ENCODE assay signal across 25 mouse cellular contexts in genomic region chr9:58255704-58256685, GRCm38 (mm10). TPM values are rescaled to one million over a fixed set of nuclear protein-coding genes. Genes with fewer than 3 reads are reported as not detected.
DNase-seq lines count a peak whose midpoint lies in the region; ATAC-seq and TF ChIP-seq lines count a peak whose summit lies in the region.
"Had no signal": no experiment of that assay in that cellular context is flagged by ENCODE, and none has a peak within 500 bp of the region (broad histone marks: within the 10 kb centered on the region; RNA-seq: fewer than 3 reads in every experiment).

No protein-coding gene starts in this region.

- H3K9me3 ChIP-seq in liver, embryonic 12.5 days (replicated peaks) = no peaks in the 10 kb centered on the region
- H3K9me3 ChIP-seq in MEL (replicated peaks; ENCODE audit: insufficient read depth, low read length) = no peaks in the 10 kb centered on the region
- H3K9me3 ChIP-seq in forebrain, postnatal 0 days (ENCODE audit: low read length) = no peaks in the 10 kb centered on the region
- H3K9me3 ChIP-seq: embryonic facial prominence, embryonic 12.5 days; forebrain, embryonic 15.5 days; G1E; heart, embryonic 10.5 days; neural tube, embryonic 15.5 days had no signal

- 56% methylated on average over 10 of the region's 10 CpGs for WGBS in liver, embryonic 12.5 days (ENCODE audit: insufficient replicate concordance)
- WGBS in forebrain, postnatal 0 days = 91% methylated on average over 10 of the region's 10 CpGs

- TF ChIP-seq POLR2A in MEL (IDR thresholded peaks at IDR 0.05; ENCODE audit: control insufficient read depth in 1 of 2, insufficient read depth in 1 of 2, low read depth in 1 of 2, low read length in 2 of 2, poor library complexity in 1 of 2) = no peak

- ATAC-seq in liver, embryonic 12.5 days = no peak
- ATAC-seq in megakaryocyte, adult 5-6 weeks (ENCODE audit: poor library complexity, severe bottlenecking) = peak; percentile 72
- ATAC-seq in forebrain, postnatal 0 days = no peak
- ATAC-seq: forebrain, embryonic 15.5 days; inflammation-experienced regulatory T-cells, adult 6 months had no signal

- DNase-seq in liver (no peak), 416B (ENCODE audit: low read depth) (peak; percentile 86), MEL (ENCODE audit: low read depth, low spot score) (no peak)
- DNase-seq in layer of hippocampus, postnatal 14 days (ENCODE audit: low spot score in 2 of 2) = no peak
- DNase-seq in retina, postnatal 1 day = no peak
- no peak for DNase-seq in forebrain, postnatal 0 days
- DNase-seq: adrenal gland, postnatal 25 days; cerebellum, adult 8-10 months; kidney, adult 8-10 months; kidney, postnatal 14 days; left cerebral cortex, postnatal 4 days; midbrain, embryonic 14.5 days; right cerebral cortex, postnatal 14 days; thymus, postnatal 4 days had no signal

- no peaks in the 10 kb centered on the region for H3K79me2 ChIP-seq in MEL (ENCODE audit: control insufficient read depth, insufficient read depth, low read length, poor library complexity)

- no peak overlapping the region for H3K4me2 ChIP-seq in liver, embryonic 12.5 days
- H3K4me2 ChIP-seq in forebrain, postnatal 0 days (ENCODE audit: low read depth) = no peak overlapping the region
- H3K4me2 ChIP-seq: embryonic facial prominence, embryonic 12.5 days; forebrain, embryonic 15.5 days; neural tube, embryonic 15.5 days had no signal

- no peak overlapping the region for H3K4me3 ChIP-seq in liver, embryonic 12.5 days
- H3K4me3 ChIP-seq in MEL (ENCODE audit: control insufficient read depth in 1 of 2, insufficient read depth in 1 of 2, low read depth in 2 of 2, low read length in 2 of 2) = no peak overlapping the region
- no peak overlapping the region for H3K4me3 ChIP-seq in forebrain, postnatal 0 days (ENCODE audit: low read depth, low read length)
- H3K4me3 ChIP-seq: embryonic facial prominence, embryonic 12.5 days; forebrain, embryonic 15.5 days; heart, embryonic 10.5 days; layer of hippocampus, adult 2 months; myocyte; neural tube, embryonic 15.5 days had no signal

- no peak for TF ChIP-seq CTCF in MEL (IDR thresholded peaks at IDR 0.05 in 2 of 3, conservative IDR thresholded peaks at IDR 0.05 in 1 of 3; ENCODE audit: control insufficient read depth in 1 of 3, insufficient read depth in 1 of 3, low read depth in 2 of 3, low read length in 3 of 3, poor library complexity in 1 of 3, severe bottlenecking in 1 of 3)
- TF ChIP-seq CTCF in forebrain, postnatal 0 days (IDR thresholded peaks at IDR 0.05; ENCODE audit: low read depth) = no peak

- H3K9ac ChIP-seq in liver, embryonic 12.5 days = no peak overlapping the region
- no peak overlapping the region for H3K9ac ChIP-seq in MEL (ENCODE audit: control insufficient read depth, low read depth, low read length, poor library complexity, severe bottlenecking)
- no peak overlapping the region for H3K9ac ChIP-seq in forebrain, postnatal 0 days
- H3K9ac ChIP-seq: embryonic facial prominence, embryonic 12.5 days; forebrain, embryonic 15.5 days; neural tube, embryonic 15.5 days had no signal

- no peaks in the 10 kb centered on the region for H3K27me3 ChIP-seq in liver, embryonic 12.5 days (replicated peaks)
- H3K27me3 ChIP-seq in MEL (ENCODE audit: control insufficient read depth in 1 of 2, insufficient read depth in 2 of 2, low read length in 2 of 2) = no peaks in the 10 kb centered on the region
- H3K27me3 ChIP-seq in forebrain, postnatal 0 days (ENCODE audit: insufficient read depth, low read length) = no peaks in the 10 kb centered on the region
- H3K27me3 ChIP-seq: embryonic facial prominence, embryonic 12.5 days; forebrain, embryonic 15.5 days; neural tube, embryonic 15.5 days had no signal

- H3K27ac ChIP-seq in liver, embryonic 12.5 days = peak overlapping the region; percentile 9; the same call in 1 of the 2 replicates
- H3K27ac ChIP-seq in MEL (ENCODE audit: control insufficient read depth, low read depth, low read length) = no peak overlapping the region
- no peak overlapping the region for H3K27ac ChIP-seq in forebrain, postnatal 0 days (ENCODE audit: low read depth, low read length)
- H3K27ac ChIP-seq: embryonic facial prominence, embryonic 12.5 days; forebrain, embryonic 15.5 days; heart, embryonic 10.5 days; neural tube, embryonic 15.5 days had no signal

- peaks cover 31% of the 10 kb centered on the region for H3K4me1 ChIP-seq in liver, embryonic 12.5 days
- peaks cover 0 to 15% of the 10 kb centered on the region in 2 experiments; a peak in 3 of 4 replicates for H3K4me1 ChIP-seq in MEL (ENCODE audit: control insufficient read depth in 1 of 2, insufficient read depth in 2 of 2, low read length in 2 of 2)
- 0 out of 2 replicates have a peak, but pooled peaks cover 3% of the 10 kb centered on the region for H3K4me1 ChIP-seq in forebrain, postnatal 0 days (ENCODE audit: insufficient read depth)

- TF ChIP-seq EP300 in MEL (IDR thresholded peaks at IDR 0.05; ENCODE audit: low read depth in 1 of 2, low read length in 2 of 2) = no peak

- TF ChIP-seq RAD21 in MEL (IDR thresholded peaks at IDR 0.05; ENCODE audit: low read depth, low read length) = no peak

- peaks cover 9% of the 10 kb centered on the region; the same call in 1 of the 2 replicates for H3K36me3 ChIP-seq in liver, embryonic 12.5 days
- peaks cover 0 to 9% of the 10 kb centered on the region in 2 experiments; a peak in 2 of 4 replicates for H3K36me3 ChIP-seq in MEL (ENCODE audit: control insufficient read depth in 1 of 2, insufficient read depth in 2 of 2, low read length in 2 of 2)
- peaks cover 48% of the 10 kb centered on the region for H3K36me3 ChIP-seq in forebrain, postnatal 0 days (ENCODE audit: insufficient read depth)

TF ChIP-seq in MEL, 35 proteins besides CTCF, POLR2A, EP300 and RAD21:
- no peak for TF ChIP-seq ETS1 (IDR thresholded peaks at IDR 0.05; ENCODE audit: low read depth, low read length)
- peak; percentile 63 for TF ChIP-seq ZNF384 (IDR thresholded peaks at IDR 0.05; ENCODE audit: low read depth, low read length)

RNA-seq across cellular contexts. Expression of gene Stoml1, which starts 3.0 kb away (rescaled TPM):
- 6.5 and 6.6 TPM in 2 replicates for polyA plus RNA-seq in liver, embryonic 12.5 days (2016; fragmentation: Nextera tagmentation; extraction: Ambion mirVana)
- total RNA-seq in MEL (2012; rRNA removed) = 5.9 and 6.4 TPM in 2 replicates
- polyA plus RNA-seq in MEL (2012; ENCODE audit: insufficient read depth in 1 of 2, insufficient read length in 2 of 2, low read depth in 1 of 2, low replicate concordance in 2 of 2, missing spikeins in 1 of 2) = 1 to 10 TPM in 1 of 2 experiments, not detected in 1; 8.7 TPM
- total RNA-seq in megakaryocyte, adult 5-6 weeks (2015) = 5.8 and 6.1 TPM in 2 replicates
- 9.4 and 11.9 TPM in 2 replicates for total RNA-seq in megakaryocyte, adult 5-6 weeks (2017)
- total RNA-seq in layer of hippocampus, postnatal 14 days (2021) = 10 to 100 TPM; 78.5 to 79.8 TPM
- total RNA-seq in forebrain, postnatal 0 days (2014; rRNA removed) = 148 and 149 TPM in 2 replicates
- polyA plus RNA-seq in forebrain, postnatal 0 days (2015; fragmentation: Nextera tagmentation; extraction: Ambion mirVana) = 142 and 144 TPM in 2 replicates

RNA-seq across cellular contexts. Expression of gene Pml, which starts 6.4 kb away (rescaled TPM):
- polyA plus RNA-seq in liver, embryonic 12.5 days (2016; fragmentation: Nextera tagmentation; extraction: Ambion mirVana) = 24.4 and 26.5 TPM in 2 replicates
- 19.3 and 25.2 TPM in 2 replicates for total RNA-seq in MEL (2012; rRNA removed)
- polyA plus RNA-seq in MEL (2012; ENCODE audit: insufficient read depth in 1 of 2, insufficient read length in 2 of 2, low read depth in 1 of 2, low replicate concordance in 2 of 2, missing spikeins in 1 of 2) = 10 to 100 TPM in 1 of 2 experiments, not detected in 1; 56.6 TPM
- 37.7 and 41.3 TPM in 2 replicates for total RNA-seq in megakaryocyte, adult 5-6 weeks (2015)
- 15.5 and 17.4 TPM in 2 replicates for total RNA-seq in megakaryocyte, adult 5-6 weeks (2017)
- 1 to 10 TPM; 8.5 to 9.8 TPM for total RNA-seq in layer of hippocampus, postnatal 14 days (2021)
- 3.4 and 4.8 TPM in 2 replicates for total RNA-seq in forebrain, postnatal 0 days (2014; rRNA removed)
- polyA plus RNA-seq in forebrain, postnatal 0 days (2015; fragmentation: Nextera tagmentation; extraction: Ambion mirVana) = 2.6 and 3.7 TPM in 2 replicates

RNA-seq across cellular contexts. Expression of gene Islr2, which starts 51.9 kb away (rescaled TPM):
- 0.07 TPM in 1 of 2 replicates, not detected in the other for polyA plus RNA-seq in liver, embryonic 12.5 days (2016; fragmentation: Nextera tagmentation; extraction: Ambion mirVana)
- total RNA-seq in MEL (2012; rRNA removed) = 0.15 TPM in 1 of 2 replicates, not detected in the other
- polyA plus RNA-seq in MEL (2012; ENCODE audit: insufficient read depth in 1 of 2, insufficient read length in 2 of 2, low read depth in 1 of 2, low replicate concordance in 2 of 2, missing spikeins in 1 of 2) = under 1 TPM in 1 of 2 experiments, not detected in 1; 0.17 TPM
- total RNA-seq in megakaryocyte, adult 5-6 weeks (2015) = not detected in 2 replicates
- not detected in 2 replicates for total RNA-seq in megakaryocyte, adult 5-6 weeks (2017)
- 100 to 1,000 TPM; 193 to 208 TPM for total RNA-seq in layer of hippocampus, postnatal 14 days (2021)
- 612 and 779 TPM in 2 replicates for total RNA-seq in forebrain, postnatal 0 days (2014; rRNA removed)
- polyA plus RNA-seq in forebrain, postnatal 0 days (2015; fragmentation: Nextera tagmentation; extraction: Ambion mirVana) = 54.0 and 58.3 TPM in 2 replicates
- total RNA-seq: liver, adult 2 months had no signal
- polyA plus RNA-seq: heart, embryonic 10.5 days; inflammation-experienced regulatory T-cells, adult 6 months; liver, adult 2 months had no signal

RNA-seq across cellular contexts. Expression of gene Islr, which starts 51.9 kb away (rescaled TPM):
- 4.9 and 5.9 TPM in 2 replicates for polyA plus RNA-seq in liver, embryonic 12.5 days (2016; fragmentation: Nextera tagmentation; extraction: Ambion mirVana)
- total RNA-seq in MEL (2012; rRNA removed) = not detected in 2 replicates
- polyA plus RNA-seq in MEL (2012; ENCODE audit: insufficient read depth in 1 of 2, insufficient read length in 2 of 2, low read depth in 1 of 2, low replicate concordance in 2 of 2, missing spikeins in 1 of 2) = not detected
- 0.16 and 0.33 TPM in 2 replicates for total RNA-seq in megakaryocyte, adult 5-6 weeks (2015)
- total RNA-seq in megakaryocyte, adult 5-6 weeks (2017) = not detected in 2 replicates
- total RNA-seq in layer of hippocampus, postnatal 14 days (2021) = 10 to 100 TPM; 10.8 to 15.5 TPM
- total RNA-seq in forebrain, postnatal 0 days (2014; rRNA removed) = 31.0 and 45.8 TPM in 2 replicates
- 27.4 and 32.2 TPM in 2 replicates for polyA plus RNA-seq in forebrain, postnatal 0 days (2015; fragmentation: Nextera tagmentation; extraction: Ambion mirVana)
- polyA plus RNA-seq: G1E had no signal

RNA-seq across cellular contexts. Expression of gene Loxl1, which starts 57.0 kb away (rescaled TPM):
- 3.7 and 5.1 TPM in 2 replicates for polyA plus RNA-seq in liver, embryonic 12.5 days (2016; fragmentation: Nextera tagmentation; extraction: Ambion mirVana)
- not detected in 2 replicates for total RNA-seq in MEL (2012; rRNA removed)
- polyA plus RNA-seq in MEL (2012; ENCODE audit: insufficient read depth in 1 of 2, insufficient read length in 2 of 2, low read depth in 1 of 2, low replicate concordance in 2 of 2, missing spikeins in 1 of 2) = not detected
- 0.05 and 0.11 TPM in 2 replicates for total RNA-seq in megakaryocyte, adult 5-6 weeks (2015)
- not detected in 2 replicates for total RNA-seq in megakaryocyte, adult 5-6 weeks (2017)
- total RNA-seq in layer of hippocampus, postnatal 14 days (2021) = 1 to 10 TPM; 3.6 to 6.2 TPM
- total RNA-seq in forebrain, postnatal 0 days (2014; rRNA removed) = 6.0 and 9.4 TPM in 2 replicates
- polyA plus RNA-seq in forebrain, postnatal 0 days (2015; fragmentation: Nextera tagmentation; extraction: Ambion mirVana) = 8.0 and 9.6 TPM in 2 replicates
- total RNA-seq: G1E had no signal
- polyA plus RNA-seq: G1E; inflammation-experienced regulatory T-cells, adult 6 months had no signal

Comparison
In these comparisons a context has a peak if more than half of its experiments do, and no peak if none do; other contexts are left out.
1. RNA of gene Stoml1, which starts 3.0 kb away (total RNA-seq): 148 to 149 TPM in forebrain, postnatal 0 days and 78.5 to 79.8 TPM in layer of hippocampus, postnatal 14 days; 5.8 to 11.9 TPM in megakaryocyte, adult 5-6 weeks and 5.9 to 6.4 TPM in MEL; every median in the first group is over 4 times any median in the second.
2. RNA of gene Islr2, which starts 51.9 kb away (total RNA-seq): 612 to 779 TPM in forebrain, postnatal 0 days and 193 to 208 TPM in layer of hippocampus, postnatal 14 days; 0.15 TPM in MEL and not detected in megakaryocyte, adult 5-6 weeks; every median in the first group is over 100 times any median in the second.